Mouse (Mus musculus): Measurements from ENCODE around the gene Pja2.
"Not testable (repeated sequence)": the region's sequence is repeated elsewhere in the genome, so short reads cannot be mapped to it uniquely, and the experiment has no call there.

Pja2 gene

DNA sequence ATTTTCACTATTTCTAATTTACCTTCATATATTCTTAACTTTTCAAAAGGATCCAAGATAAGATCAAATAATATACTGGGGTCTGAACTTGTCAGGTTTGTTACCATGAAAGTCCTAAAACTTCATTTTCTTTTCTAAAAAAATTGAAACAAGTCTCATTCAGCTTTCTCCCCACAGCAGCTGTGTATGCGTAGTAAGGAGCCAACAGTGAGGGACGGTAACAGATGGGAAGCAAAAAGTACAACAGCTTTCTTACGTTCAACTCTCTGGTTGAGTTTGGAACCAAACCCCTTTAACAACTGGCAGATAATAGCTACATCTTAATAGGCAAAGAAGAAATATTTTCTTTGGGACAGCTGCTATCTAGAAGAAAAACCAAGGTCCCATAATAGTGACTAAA lies 50.3 kb downstream of the Pja2 start:
- not testable (repeated sequence) for DNase-seq (ENCODE audit: low spot score in 2 of 2)

DNA sequence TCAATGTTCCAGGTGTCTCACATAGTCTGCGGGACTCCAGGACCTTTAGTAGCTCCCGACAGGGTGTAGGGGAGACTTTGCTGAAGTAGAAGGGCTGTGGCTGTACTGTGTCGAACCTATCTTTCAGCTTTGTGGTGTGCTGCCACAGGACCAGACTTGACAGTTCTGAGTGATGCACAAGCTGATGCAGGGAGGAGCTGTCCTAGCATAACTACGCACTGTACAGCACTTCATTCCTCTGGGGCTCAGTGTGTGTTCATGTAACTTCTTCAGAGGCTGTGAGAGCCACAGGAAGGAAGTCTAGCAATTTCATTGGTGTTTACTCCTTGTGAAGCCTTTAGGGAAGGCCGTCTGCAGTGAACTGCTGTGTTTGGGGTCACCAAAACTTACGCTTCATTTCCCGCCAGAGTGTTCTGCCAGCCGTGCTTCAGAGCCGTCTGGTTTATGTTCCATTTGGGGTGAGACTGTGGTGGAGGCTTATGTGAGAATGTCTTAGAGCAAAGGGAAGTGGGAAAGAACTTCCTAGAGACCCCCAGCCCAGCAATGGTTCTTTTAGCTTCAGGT lies 54.0 kb downstream of the Pja2 start:
- DNase-seq (ENCODE audit: low spot score in 2 of 2) = no peak

DNA sequence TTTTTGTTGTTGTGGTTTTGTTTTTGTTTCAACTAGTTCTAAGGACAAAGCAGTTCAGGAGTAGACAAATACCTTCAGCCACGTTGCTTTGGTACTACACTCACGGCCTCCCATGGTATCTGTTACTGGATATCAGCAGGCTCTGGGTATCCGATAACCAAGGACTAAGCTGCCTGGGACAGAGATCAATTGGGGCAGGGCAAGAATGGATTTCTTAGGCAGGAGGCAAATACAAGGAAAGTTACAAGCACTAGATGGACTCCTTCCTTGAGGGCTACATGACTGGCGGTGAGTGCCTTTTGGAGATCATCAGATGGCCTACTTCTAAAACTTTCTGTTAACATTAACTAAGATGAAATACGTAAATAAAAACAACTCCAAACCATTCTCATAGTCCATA lies 55.0 kb downstream of the Pja2 start:
- DNase-seq (ENCODE audit: low spot score in 2 of 2) = no peak

DNA sequence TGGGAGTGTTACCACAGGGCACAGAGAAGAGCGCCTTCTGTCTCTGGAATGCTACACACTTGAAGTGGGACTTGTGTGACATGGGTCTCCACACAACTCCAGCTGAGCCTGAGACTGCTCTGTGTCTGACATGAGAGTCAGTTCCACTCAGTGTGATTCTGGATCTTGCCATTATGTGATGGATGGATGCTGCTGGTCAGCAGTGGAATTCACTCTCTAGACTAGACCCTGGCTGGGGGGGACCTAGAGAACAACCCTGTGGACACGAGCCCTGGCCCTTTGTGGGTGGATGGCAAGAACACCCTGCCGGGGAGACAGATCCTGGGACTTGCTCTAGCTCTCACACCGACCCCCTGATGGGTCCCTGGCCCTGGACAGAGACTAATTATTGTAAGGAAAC lies 56.5 kb downstream of the Pja2 start:
- DNase-seq (ENCODE audit: low spot score in 2 of 2) = no peak

DNA sequence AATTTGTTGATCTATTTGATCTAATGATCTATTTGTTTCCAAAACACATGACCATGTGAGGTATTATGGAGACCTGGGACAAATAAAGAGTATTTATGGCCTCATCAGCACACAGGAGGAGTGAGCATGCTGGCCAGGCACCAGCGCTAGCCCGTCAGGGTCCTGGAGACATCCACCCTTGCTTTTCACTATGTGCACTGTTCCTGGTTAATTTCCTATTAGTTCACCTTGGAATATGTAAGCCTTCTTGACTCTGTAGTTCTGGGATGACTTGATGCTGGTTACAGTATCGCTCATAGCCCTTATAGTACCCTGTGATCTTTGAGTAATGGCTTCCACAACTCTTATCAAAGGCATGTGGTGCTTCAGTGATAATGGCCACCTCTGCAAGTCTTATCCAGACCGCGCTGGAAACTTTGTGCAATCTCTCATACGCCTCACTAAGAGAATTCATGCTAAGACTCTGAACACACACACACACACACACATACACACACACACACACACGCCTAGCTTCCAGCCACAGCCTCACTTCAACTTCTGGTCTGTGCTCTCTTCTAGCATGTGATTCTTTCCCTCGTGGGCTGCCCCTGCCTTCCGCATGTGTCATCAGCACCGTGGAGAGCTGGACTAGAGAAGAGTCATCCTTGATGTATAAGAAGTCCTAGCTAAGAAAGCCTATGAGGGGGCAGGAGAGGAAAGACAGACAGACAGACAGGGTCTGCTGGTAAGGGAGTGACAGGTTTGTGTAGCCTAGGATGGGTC lies 57.2 kb downstream of the Pja2 start:
- DNase-seq (ENCODE audit: low spot score in 2 of 2) = no peak

DNA sequence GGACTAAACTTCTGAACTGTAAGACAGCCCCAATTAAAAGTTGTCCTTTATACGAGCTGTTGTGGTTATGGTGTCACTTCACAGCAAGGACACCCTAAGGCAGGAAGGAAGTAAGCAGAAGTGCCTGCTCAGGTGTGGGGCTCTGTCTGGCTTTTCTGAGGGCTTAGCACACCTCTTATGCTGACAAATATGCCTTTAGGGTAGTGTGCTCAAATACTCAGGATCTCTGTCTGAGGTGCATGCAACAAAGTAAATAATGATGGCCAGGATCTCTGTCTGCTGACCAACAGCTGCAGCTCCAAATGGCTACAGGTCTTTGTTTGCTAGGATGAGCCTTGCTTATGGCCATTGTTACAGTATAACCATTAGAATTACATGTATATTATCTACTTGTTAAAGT lies 71.1 kb downstream of the Pja2 start:
- DNase-seq (ENCODE audit: low spot score in 2 of 2) = no peak

DNA sequence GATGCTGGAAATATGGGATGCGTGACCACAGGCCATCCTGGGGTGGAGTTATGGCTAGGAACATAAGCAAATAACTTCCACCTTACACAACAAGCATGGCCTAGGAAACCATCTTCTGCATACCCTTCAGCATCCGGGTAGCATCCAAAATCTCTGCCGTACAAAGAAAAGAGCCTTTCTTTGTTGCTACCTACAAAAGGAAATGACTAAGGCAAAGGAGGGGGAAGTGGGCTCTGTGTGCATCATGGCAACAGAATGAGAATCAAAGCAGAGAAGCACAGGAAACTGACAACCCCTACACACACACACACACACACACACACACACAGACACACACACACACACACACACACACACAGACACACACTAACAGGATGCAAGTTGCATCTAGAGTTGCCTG lies 83.5 kb downstream of the Pja2 start:
- DNase-seq (ENCODE audit: low spot score in 2 of 2) = no peak

DNA sequence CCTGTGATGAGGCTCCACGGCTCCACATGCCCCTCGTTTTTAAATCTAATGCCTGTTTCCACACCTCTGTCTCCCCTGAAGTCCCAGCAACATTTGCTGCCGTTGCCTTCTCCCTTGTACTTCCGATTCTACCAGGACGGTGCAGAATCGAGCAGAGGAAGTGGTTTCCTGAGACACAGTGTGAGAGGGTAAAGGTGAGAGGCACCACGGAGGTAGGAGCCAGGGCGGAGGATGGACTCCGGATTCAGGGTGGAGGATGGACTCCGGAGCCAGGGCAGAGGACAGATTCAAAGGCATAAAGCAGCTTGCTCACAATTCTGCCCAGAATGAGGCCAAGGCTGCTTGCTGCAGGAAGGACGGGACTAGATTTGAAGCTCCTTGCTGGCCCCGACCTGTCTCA lies 88.8 kb downstream of the Pja2 start:
- DNase-seq (ENCODE audit: low spot score in 2 of 2) = no peak

DNA sequence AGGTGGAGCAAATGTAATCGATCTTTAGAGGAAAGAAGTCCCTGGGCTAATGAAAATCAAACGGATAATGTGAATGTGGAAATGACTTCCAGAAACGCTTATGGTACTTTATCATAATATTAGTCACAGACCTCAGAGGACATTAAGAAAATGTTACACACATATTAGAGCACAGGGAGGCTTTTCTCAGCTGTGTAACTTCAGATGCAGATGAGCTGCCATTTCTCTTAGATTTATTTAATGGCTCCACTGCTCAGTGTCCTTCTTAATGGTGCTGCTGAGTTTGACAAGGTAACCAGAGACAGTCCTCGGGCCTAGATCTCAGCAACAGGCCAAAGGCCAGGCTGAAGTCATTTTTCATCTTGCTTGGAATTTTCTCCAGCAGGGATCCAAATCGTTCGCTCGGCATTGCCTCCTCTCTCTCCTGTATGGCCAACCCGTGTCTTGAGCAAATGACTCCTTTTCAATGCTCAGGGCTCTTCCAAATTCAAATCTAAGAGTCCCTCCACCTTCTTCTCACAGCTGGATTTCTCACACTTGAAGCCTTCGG lies 89.3 kb downstream of the Pja2 start:
- no peak for DNase-seq (ENCODE audit: low spot score in 2 of 2)

DNA sequence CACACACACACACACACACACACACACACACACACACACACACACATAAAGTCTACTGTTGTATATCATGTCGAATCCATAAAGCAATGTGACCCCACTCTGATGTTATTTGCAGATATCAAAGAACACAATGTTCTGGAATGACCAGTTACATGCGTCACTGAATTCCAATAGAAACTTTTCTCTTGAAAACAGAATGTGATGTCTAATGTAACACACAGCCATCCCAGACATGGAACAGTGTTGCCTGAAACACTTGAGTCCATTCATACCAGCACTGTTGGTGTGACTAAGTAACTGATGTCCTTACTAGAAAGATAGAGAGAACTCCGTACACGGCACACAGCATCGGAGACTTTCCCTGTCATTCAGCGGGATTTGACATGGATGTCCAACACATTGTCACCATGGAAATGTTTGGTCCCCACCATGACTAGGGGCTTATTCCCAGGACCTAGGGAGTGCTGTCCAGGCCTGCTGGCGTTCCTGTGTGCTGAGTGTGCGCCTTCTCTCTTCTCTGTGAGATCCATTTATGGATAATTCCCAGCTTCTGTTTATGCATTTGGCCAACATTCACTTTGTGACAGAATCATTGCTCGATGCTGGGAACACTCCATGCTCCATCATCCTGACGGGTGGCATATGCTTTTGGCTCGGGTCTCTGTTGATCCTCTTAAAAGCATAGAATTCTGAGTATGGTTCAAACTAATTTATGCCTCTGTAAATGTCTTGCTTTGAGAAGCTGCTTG lies 90.0 kb downstream of the Pja2 start:
- no peak for DNase-seq (ENCODE audit: low spot score in 2 of 2)

DNA sequence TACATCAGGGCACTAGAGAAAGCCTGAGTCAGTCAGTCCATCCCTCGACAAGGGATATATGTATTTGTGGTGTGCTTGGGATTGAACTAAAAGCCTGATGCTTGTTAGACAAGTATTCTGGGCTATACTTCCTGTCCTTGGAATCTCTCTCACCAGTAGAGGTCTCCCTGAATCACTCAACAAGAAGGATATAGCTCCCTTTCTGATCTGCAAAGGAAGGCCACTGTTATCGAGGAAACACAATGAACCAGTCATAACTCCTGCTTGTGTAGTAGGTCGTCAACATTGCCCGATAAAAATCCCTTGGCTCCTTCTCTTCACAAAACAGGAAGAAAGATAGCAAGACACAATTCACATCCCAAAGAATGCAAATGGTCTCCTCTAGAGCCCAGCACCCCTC lies 99.6 kb downstream of the Pja2 start:
- no peak for DNase-seq (ENCODE audit: low spot score in 2 of 2)

DNA sequence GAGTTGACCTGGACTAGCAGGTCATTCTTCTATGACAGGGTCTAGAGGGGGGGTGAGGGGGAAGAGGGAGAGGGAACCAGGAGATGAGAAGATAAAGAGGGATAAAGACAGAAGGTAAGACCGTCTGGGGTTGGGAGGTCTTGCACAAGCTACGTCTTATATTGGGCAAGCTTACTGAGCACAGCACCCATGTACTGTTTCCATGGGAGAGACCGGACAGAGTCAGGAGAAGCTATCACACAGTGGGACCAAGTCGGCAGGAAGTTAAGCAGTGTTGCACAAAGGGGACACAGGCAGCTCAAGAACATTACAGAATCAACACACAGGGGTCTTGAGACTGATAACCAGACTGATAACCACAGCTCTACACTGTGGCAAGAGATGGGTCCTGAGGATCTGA lies 100.1 kb downstream of the Pja2 start:
- not testable (repeated sequence) for DNase-seq (ENCODE audit: low spot score in 2 of 2)

DNA sequence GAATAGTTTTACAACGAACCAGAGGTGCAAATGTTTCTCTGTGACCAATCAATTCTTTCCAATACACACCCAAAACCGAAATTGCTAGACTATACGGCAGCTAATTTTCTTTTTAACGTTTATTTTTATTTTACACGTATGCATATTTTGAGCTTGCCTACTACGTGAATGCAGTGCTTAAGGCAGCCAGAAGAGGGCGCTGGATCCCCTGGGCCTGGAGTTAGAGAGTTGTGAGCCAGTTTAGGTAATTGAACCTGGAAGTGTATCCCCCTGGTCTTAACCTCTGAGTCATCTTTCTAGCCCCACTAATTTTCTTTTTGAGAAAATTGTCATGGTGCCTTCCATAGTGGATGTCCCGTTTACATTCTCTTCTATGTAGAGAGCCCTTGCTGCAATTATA lies 100.5 kb downstream of the Pja2 start:
- no peak for DNase-seq (ENCODE audit: low spot score in 2 of 2)

Data from spleen, postnatal 4 days (tissue).